Mouse (Mus musculus) kidney, adult 8-10 months (tissue): Measurements from ENCODE around the gene Dmrta2.

Source experiments
- DNase-seq, 2 experiments: peaks; one replicate each; pipeline ENCODE4 v3.0.0; 2022

The Dmrta2 gene

DNA sequence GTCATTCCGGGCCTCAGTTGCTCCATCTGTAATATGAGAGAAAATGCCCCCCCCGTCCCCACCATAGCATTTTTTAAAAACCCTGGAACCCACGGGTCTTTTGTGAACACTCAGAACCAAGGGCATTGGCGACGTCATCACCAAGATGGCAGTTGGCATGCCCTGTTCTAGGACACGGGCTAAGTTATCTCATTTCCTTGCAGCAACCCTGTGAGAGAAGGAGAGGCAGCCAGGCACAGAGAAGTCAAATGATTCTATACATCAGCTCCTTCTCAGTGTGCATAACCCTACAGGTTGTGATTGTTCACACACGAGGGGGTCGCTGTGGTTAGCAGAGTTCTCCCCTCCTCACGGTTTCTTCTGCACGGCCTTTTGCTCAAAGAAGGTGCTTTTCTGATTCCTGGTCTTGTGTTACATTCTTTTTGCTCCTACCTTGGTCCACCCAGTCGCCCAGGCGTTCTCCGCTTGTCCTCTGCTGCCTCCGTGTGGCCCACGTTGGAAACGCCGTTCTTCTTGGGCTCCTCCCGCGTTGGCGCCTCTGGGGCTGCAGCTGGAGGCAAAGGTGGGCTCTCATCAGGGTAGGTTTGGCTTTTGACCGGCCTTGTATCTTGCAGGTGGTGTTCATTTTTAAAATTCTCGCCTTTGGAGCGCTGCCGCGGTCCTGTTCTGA is 44.2 kb downstream of the Dmrta2 start:
- DNase-seq: peak; percentile 30 to 77

DNA sequence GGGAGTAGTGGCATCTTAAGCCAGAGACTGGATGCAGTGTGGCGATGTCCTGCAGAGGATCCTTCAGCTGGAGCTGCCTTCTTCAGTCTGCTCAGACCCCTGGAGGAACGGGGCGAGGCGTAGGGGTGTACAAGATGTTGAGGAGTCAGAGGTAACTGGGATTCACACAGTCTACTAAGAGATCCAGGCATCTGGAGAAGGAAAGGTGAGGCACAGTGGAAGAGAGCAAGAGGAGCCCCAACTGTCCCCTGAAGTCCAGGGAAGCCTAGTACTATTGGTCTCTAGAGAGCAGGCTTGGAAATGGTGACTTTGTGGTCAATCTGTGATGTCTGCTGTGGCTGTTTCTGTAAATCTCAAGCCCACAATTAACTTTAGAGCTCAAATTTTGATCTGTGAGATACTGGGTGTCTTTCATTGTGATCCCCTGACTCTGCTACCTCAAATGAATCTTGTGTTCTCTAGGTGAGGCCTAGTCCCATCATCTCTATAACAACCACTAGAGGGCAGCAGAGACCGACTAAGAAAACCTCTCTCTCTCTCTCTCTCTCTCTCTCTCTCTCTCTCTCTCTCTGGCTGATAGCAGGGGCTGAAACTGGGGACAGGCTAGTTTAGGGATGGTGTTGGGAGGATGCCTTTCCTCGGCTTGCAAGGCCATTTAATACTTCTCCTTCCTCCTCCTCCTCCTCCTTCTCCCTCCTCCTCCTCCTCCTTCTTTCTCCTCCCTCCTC is 50.8 kb downstream of the Dmrta2 start:
- DNase-seq: peak in 1 of 2 experiments; percentile 20

DNA sequence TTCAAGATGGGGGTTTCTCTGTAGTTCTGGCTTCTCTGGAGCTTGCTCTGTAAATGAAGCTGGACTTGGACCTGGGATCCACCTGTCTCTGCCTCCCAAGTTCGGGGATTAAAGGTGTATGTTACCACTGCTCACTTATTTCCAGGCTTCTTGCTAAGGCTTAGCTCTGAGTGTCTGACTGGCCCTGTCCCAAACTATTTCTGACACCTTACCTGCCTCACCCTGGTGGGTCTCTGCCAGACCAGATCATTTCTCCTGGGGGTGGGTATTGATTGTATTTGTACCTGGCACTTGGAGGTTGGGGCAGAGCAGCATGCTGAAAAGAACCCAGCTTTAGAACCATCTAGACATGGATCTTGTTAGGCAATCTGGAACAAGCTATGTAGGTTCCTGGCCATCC is 51.6 kb downstream of the Dmrta2 start:
- DNase-seq: no peak
